25 mouse cellular contexts compared by ENCODE assay signal in the genomic region with DNA sequence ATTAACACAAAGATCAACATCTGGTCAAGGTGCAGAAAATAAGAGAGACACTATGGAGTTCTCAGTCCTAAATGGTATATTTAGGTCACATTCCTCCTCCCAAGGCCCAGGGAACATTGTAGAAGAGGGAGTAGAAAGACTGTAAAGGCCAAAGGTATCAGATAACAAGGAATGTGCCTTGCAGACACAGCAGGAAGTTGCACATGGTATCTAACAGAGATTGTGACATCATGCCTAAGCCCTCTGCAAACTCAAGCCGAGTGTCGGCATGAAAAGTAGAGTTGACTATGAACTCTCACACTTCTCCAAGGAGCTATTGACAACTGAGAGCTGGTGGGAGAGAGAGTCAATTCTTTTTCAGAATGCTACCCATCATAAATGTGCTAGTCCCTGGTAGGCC.
"Had no signal": no experiment of that assay in that cellular context is flagged by ENCODE, and none has a peak within 500 bp of the region (broad histone marks: within the 10 kb centered on the region; RNA-seq: fewer than 3 reads in every experiment).

No protein-coding gene starts in this region.

- ATAC-seq: hindbrain, embryonic 16.5 days; inflammation-experienced regulatory T-cells, adult 6 months; liver, embryonic 12.5 days had no signal

- H3K4me2 ChIP-seq: heart, embryonic 12.5 days; hindbrain, embryonic 12.5 days; hindbrain, embryonic 14.5 days; kidney, embryonic 15.5 days; limb, embryonic 13.5 days; limb, embryonic 15.5 days; liver, embryonic 12.5 days had no signal

- H3K27ac ChIP-seq: gastrocnemius, adult 2 months; heart, adult 2 months; hindbrain, embryonic 10.5 days; hindbrain, embryonic 12.5 days; hindbrain, embryonic 14.5 days; kidney, embryonic 15.5 days; kidney, postnatal 0 days; limb, embryonic 13.5 days; limb, embryonic 15.5 days; liver, embryonic 12.5 days; liver, embryonic 14.5 days had no signal

- H3K4me1 ChIP-seq: heart, embryonic 12.5 days; hindbrain, embryonic 12.5 days; kidney, embryonic 15.5 days; limb, embryonic 13.5 days; limb, embryonic 15.5 days; liver, embryonic 12.5 days had no signal

- H3K27me3 ChIP-seq: heart, embryonic 12.5 days; hindbrain, embryonic 12.5 days; kidney, embryonic 15.5 days; limb, embryonic 13.5 days; limb, embryonic 15.5 days; liver, embryonic 12.5 days had no signal

- H3K4me3 ChIP-seq: gastrocnemius, adult 2 months; heart, adult 2 months; heart, embryonic 12.5 days; hindbrain, embryonic 10.5 days; hindbrain, embryonic 12.5 days; kidney, embryonic 15.5 days; limb, embryonic 13.5 days; limb, embryonic 15.5 days; liver, embryonic 12.5 days had no signal

- H3K36me3 ChIP-seq: heart, embryonic 12.5 days; hindbrain, embryonic 10.5 days; hindbrain, embryonic 12.5 days; kidney, embryonic 15.5 days; limb, embryonic 13.5 days; limb, embryonic 15.5 days; liver, embryonic 12.5 days had no signal

- H3K9ac ChIP-seq: heart, embryonic 12.5 days; hindbrain, embryonic 12.5 days; hindbrain, embryonic 14.5 days; kidney, embryonic 15.5 days; limb, embryonic 13.5 days; limb, embryonic 15.5 days; liver, embryonic 12.5 days; liver, embryonic 14.5 days had no signal

- DNase-seq: gastrocnemius, adult 2 months; gastrocnemius, postnatal 10 days; gastrocnemius, postnatal 25 days; heart, adult 2 months; heart, postnatal 10 days; heart, postnatal 4 days; kidney, adult 11 months; kidney, adult 2 months; kidney, adult 9 months; kidney, postnatal 36 days; layer of hippocampus, adult 9-11 months; layer of hippocampus, postnatal 36 days; left cerebral cortex, postnatal 4 days had no signal

- H3K9me3 ChIP-seq: heart, embryonic 12.5 days; hindbrain, embryonic 10.5 days; hindbrain, embryonic 12.5 days; kidney, embryonic 15.5 days; limb, embryonic 13.5 days; limb, embryonic 15.5 days; liver, embryonic 12.5 days had no signal
